ENCODE assay signal across 8 mouse cellular contexts in genomic region chr8:104642324-104642654, GRCm38 (mm10). TPM values are rescaled to one million over a fixed set of nuclear protein-coding genes. Genes with fewer than 3 reads are reported as not detected.
DNase-seq lines count a peak whose midpoint lies in the region; ATAC-seq and TF ChIP-seq lines count a peak whose summit lies in the region.

No protein-coding gene starts in this region.

- H3K27ac ChIP-seq in heart, postnatal 0 days (ENCODE audit: low read depth) = peak overlapping the region; percentile 81
- H3K27ac ChIP-seq in bone marrow macrophage, adult 2 months (ENCODE audit: insufficient read depth, low read depth, low read length) = peak overlapping the region; percentile 62
- H3K27ac ChIP-seq in hindbrain, embryonic 14.5 days = peak overlapping the region; percentile 82
- peak overlapping the region; percentile 80 for H3K27ac ChIP-seq in midbrain, embryonic 13.5 days

- TF ChIP-seq POLR2A in bone marrow macrophage, adult 2 months (IDR thresholded peaks at IDR 0.05; ENCODE audit: borderline replicate concordance, low read depth, low read length) = no peak

- 65% methylated on average over 6 of the region's 6 CpGs for WGBS in heart, postnatal 0 days
- WGBS in hindbrain, embryonic 14.5 days = 78% methylated on average over 6 of the region's 6 CpGs
- 80% methylated on average over 6 of the region's 6 CpGs for WGBS in midbrain, embryonic 13.5 days

- TF ChIP-seq CTCF in heart, postnatal 0 days (IDR thresholded peaks at IDR 0.05; ENCODE audit: low read depth) = no peak
- no peak for TF ChIP-seq CTCF in bone marrow macrophage, adult 2 months (IDR thresholded peaks at IDR 0.05; ENCODE audit: low read depth, low read length)

- no peak for TF ChIP-seq EP300 in heart, postnatal 0 days (IDR thresholded peaks at IDR 0.05; ENCODE audit: low read depth)

- DNase-seq in heart, postnatal 0 days (ENCODE audit: low spot score) = no peak
- DNase-seq in heart, postnatal 4 days = no peak
- DNase-seq in hindbrain, embryonic 14.5 days (ENCODE audit: low spot score) = no peak
- DNase-seq in thymus, postnatal 36 days = no peak
- no peak for DNase-seq in adrenal gland, adult 18-20 months (ENCODE audit: low spot score in 2 of 2)
- no peak for DNase-seq in cerebellum, adult 11 months

- H3K9ac ChIP-seq in heart, postnatal 0 days (replicated peaks; ENCODE audit: low read depth, low read length) = peak overlapping the region; percentile 71; the same call in 1 of the 2 replicates
- peak overlapping the region; percentile 79 for H3K9ac ChIP-seq in hindbrain, embryonic 14.5 days
- H3K9ac ChIP-seq in midbrain, embryonic 13.5 days (replicated peaks) = peak overlapping the region; percentile 89

- no peaks in the 10 kb centered on the region for H3K9me3 ChIP-seq in heart, postnatal 0 days (replicated peaks; ENCODE audit: control insufficient read depth, low read length)
- H3K9me3 ChIP-seq in hindbrain, embryonic 14.5 days (ENCODE audit: control insufficient read depth, low read length) = no peaks in the 10 kb centered on the region
- H3K9me3 ChIP-seq in midbrain, embryonic 13.5 days = no peaks in the 10 kb centered on the region

- H3K4me3 ChIP-seq in heart, postnatal 0 days (ENCODE audit: low read depth, low read length) = peak overlapping the region; percentile 93
- peak overlapping the region; percentile 72 for H3K4me3 ChIP-seq in bone marrow macrophage, adult 2 months (ENCODE audit: insufficient read depth, low read length)
- H3K4me3 ChIP-seq in hindbrain, embryonic 14.5 days (replicated peaks; ENCODE audit: low read length) = peak overlapping the region; percentile 79
- peak overlapping the region; percentile 91 for H3K4me3 ChIP-seq in midbrain, embryonic 13.5 days (replicated peaks)

- no peak for ATAC-seq in heart, postnatal 0 days (ENCODE audit: insufficient read depth, low read depth)
- peak; percentile 28; the same call in 1 of the 2 replicates for ATAC-seq in hindbrain, embryonic 14.5 days (ENCODE audit: low FRiP score)
- ATAC-seq in midbrain, embryonic 13.5 days = peak; percentile 57

- peaks cover 23% of the 10 kb centered on the region for H3K36me3 ChIP-seq in heart, postnatal 0 days (replicated peaks; ENCODE audit: control insufficient read depth, insufficient read depth, low read length)
- peaks cover 19% of the 10 kb centered on the region; the same call in 1 of the 2 replicates for H3K36me3 ChIP-seq in hindbrain, embryonic 14.5 days (replicated peaks; ENCODE audit: control insufficient read depth, insufficient read depth)
- H3K36me3 ChIP-seq in midbrain, embryonic 13.5 days = peaks cover 9% of the 10 kb centered on the region

- no peaks in the 10 kb centered on the region for H3K27me3 ChIP-seq in heart, postnatal 0 days (ENCODE audit: control insufficient read depth, insufficient read depth, low read length)
- H3K27me3 ChIP-seq in hindbrain, embryonic 14.5 days (ENCODE audit: control insufficient read depth, insufficient read depth, low read length) = no peaks in the 10 kb centered on the region
- no peaks in the 10 kb centered on the region for H3K27me3 ChIP-seq in midbrain, embryonic 13.5 days

- peak overlapping the region; percentile 86 for H3K4me2 ChIP-seq in heart, postnatal 0 days (ENCODE audit: low read depth, low read length)
- H3K4me2 ChIP-seq in hindbrain, embryonic 14.5 days (replicated peaks) = peak overlapping the region; percentile 80
- peak overlapping the region; percentile 97 for H3K4me2 ChIP-seq in midbrain, embryonic 13.5 days (replicated peaks)

- peaks cover 12% of the 10 kb centered on the region for H3K4me1 ChIP-seq in heart, postnatal 0 days (ENCODE audit: control insufficient read depth, insufficient read depth)
- peaks cover 19% of the 10 kb centered on the region for H3K4me1 ChIP-seq in bone marrow macrophage, adult 2 months (ENCODE audit: control insufficient read depth, insufficient read depth, low read length)
- H3K4me1 ChIP-seq in hindbrain, embryonic 14.5 days (replicated peaks; ENCODE audit: control insufficient read depth, insufficient read depth, low read length) = peaks cover 17% of the 10 kb centered on the region
- H3K4me1 ChIP-seq in midbrain, embryonic 13.5 days (replicated peaks) = peaks cover 22% of the 10 kb centered on the region

RNA-seq across cellular contexts. Expression of gene Ciao2b, which starts 0.5 kb away (rescaled TPM):
- 132 and 184 TPM in 2 replicates for total RNA-seq in heart, postnatal 0 days (2014; rRNA removed; ENCODE audit: low replicate concordance)
- 141 and 147 TPM in 2 replicates for polyA plus RNA-seq in heart, postnatal 0 days (2015; fragmentation: Nextera tagmentation; extraction: Ambion mirVana)
- 10 to 100 TPM; 82.2 to 85.4 TPM for total RNA-seq in heart, postnatal 4 days (2021)
- 48.9 and 50.7 TPM in 2 replicates for polyA plus RNA-seq in bone marrow macrophage, adult 2 months (2012; ENCODE audit: insufficient read depth, insufficient read length, missing spikeins)
- polyA plus RNA-seq in hindbrain, embryonic 14.5 days (2014; fragmentation: Nextera tagmentation; extraction: Ambion mirVana) = 109 and 128 TPM in 2 replicates
- 137 and 141 TPM in 2 replicates for polyA plus RNA-seq in midbrain, embryonic 13.5 days (2015; fragmentation: Nextera tagmentation; extraction: Ambion mirVana)
- 10 to 100 TPM; 40.7 to 50.0 TPM for total RNA-seq in adrenal gland, adult 18-20 months (2021)

RNA-seq across cellular contexts. Expression of gene Rrad, which starts 11.2 kb away (rescaled TPM):
- total RNA-seq in heart, postnatal 0 days (2014; rRNA removed; ENCODE audit: low replicate concordance) = 197 and 317 TPM in 2 replicates
- polyA plus RNA-seq in heart, postnatal 0 days (2015; fragmentation: Nextera tagmentation; extraction: Ambion mirVana) = 235 and 284 TPM in 2 replicates
- total RNA-seq in heart, postnatal 4 days (2021) = 100 to 1,000 TPM; 193 to 274 TPM
- polyA plus RNA-seq in bone marrow macrophage, adult 2 months (2012; ENCODE audit: insufficient read depth, insufficient read length, missing spikeins) = 22.5 and 23.8 TPM in 2 replicates
- polyA plus RNA-seq in hindbrain, embryonic 14.5 days (2014; fragmentation: Nextera tagmentation; extraction: Ambion mirVana) = 3.9 and 4.3 TPM in 2 replicates
- 2.8 and 3.3 TPM in 2 replicates for polyA plus RNA-seq in midbrain, embryonic 13.5 days (2015; fragmentation: Nextera tagmentation; extraction: Ambion mirVana)
- 1 to 10 TPM; 2.7 to 9.4 TPM for total RNA-seq in adrenal gland, adult 18-20 months (2021)

RNA-seq across cellular contexts. Expression of gene Cdh16, which starts 18.1 kb away (rescaled TPM):
- 8.3 and 8.9 TPM in 2 replicates for total RNA-seq in heart, postnatal 0 days (2014; rRNA removed; ENCODE audit: low replicate concordance)
- 11.4 and 13.1 TPM in 2 replicates for polyA plus RNA-seq in heart, postnatal 0 days (2015; fragmentation: Nextera tagmentation; extraction: Ambion mirVana)
- total RNA-seq in heart, postnatal 4 days (2021) = 1 to 10 TPM; 2.8 to 4.6 TPM
- not detected in 2 replicates for polyA plus RNA-seq in bone marrow macrophage, adult 2 months (2012; ENCODE audit: insufficient read depth, insufficient read length, missing spikeins)
- polyA plus RNA-seq in hindbrain, embryonic 14.5 days (2014; fragmentation: Nextera tagmentation; extraction: Ambion mirVana) = not detected in 2 replicates
- not detected in 2 replicates for polyA plus RNA-seq in midbrain, embryonic 13.5 days (2015; fragmentation: Nextera tagmentation; extraction: Ambion mirVana)
- total RNA-seq in adrenal gland, adult 18-20 months (2021) = under 1 TPM in 1 of 2 experiments, not detected in 1; 0.86 TPM

RNA-seq across cellular contexts. Expression of gene Pdp2, which starts 51.0 kb away (rescaled TPM):
- 4.0 and 4.2 TPM in 2 replicates for total RNA-seq in heart, postnatal 0 days (2014; rRNA removed; ENCODE audit: low replicate concordance)
- polyA plus RNA-seq in heart, postnatal 0 days (2015; fragmentation: Nextera tagmentation; extraction: Ambion mirVana) = 5.7 and 6.1 TPM in 2 replicates
- total RNA-seq in heart, postnatal 4 days (2021) = 1 to 10 TPM; 5.0 to 5.4 TPM
- 8.0 and 9.1 TPM in 2 replicates for polyA plus RNA-seq in bone marrow macrophage, adult 2 months (2012; ENCODE audit: insufficient read depth, insufficient read length, missing spikeins)
- polyA plus RNA-seq in hindbrain, embryonic 14.5 days (2014; fragmentation: Nextera tagmentation; extraction: Ambion mirVana) = 18.7 and 19.7 TPM in 2 replicates
- polyA plus RNA-seq in midbrain, embryonic 13.5 days (2015; fragmentation: Nextera tagmentation; extraction: Ambion mirVana) = 17.4 and 19.8 TPM in 2 replicates
- 10 to 100 TPM; 34.8 to 34.9 TPM for total RNA-seq in adrenal gland, adult 18-20 months (2021)
